Mouse (Mus musculus) hindbrain, embryonic 14.5 days (tissue): Measurements from ENCODE around the gene Nit1. TPM values are rescaled to one million over a fixed set of nuclear protein-coding genes. Genes with fewer than 3 reads are reported as not detected.

Experiments
- polyA plus RNA-seq: library from polyadenylated mRNA; unstranded; fragments of >200 nt; fragmentation: Nextera tagmentation; extraction: Ambion mirVana; gene quantifications from 2 replicates; pipeline ENCODE4 v1.2.1, GENCODE M21; 2014

Nit1 gene
- polyA plus RNA-seq, 1 experiment from 2014 or later = 36.6 TPM

Other genes with a start within 250 kb of the Nit1 start
- 11.7 and 20.3 TPM in 2 replicates for gene Cfap126, start 231.7 kb downstream of the Nit1 start, polyA plus RNA-seq
- gene Sdhc, start 195.0 kb downstream of the Nit1 start, polyA plus RNA-seq = 311 and 314 TPM in 2 replicates
- 3.5 and 4.8 TPM in 2 replicates for gene Mpz, start 194.9 kb downstream of the Nit1 start, polyA plus RNA-seq
- 37.2 and 55.1 TPM in 2 replicates for gene Pcp4l1, start 149.4 kb downstream of the Nit1 start, polyA plus RNA-seq
- gene Nr1i3, start 131.7 kb downstream of the Nit1 start, polyA plus RNA-seq = 0.21 and 0.50 TPM in 2 replicates
- 41.2 and 47.0 TPM in 2 replicates for gene Tomm40l, start 123.1 kb downstream of the Nit1 start, polyA plus RNA-seq
- gene Apoa2, start 120.6 kb downstream of the Nit1 start, polyA plus RNA-seq = 5.6 and 7.0 TPM in 2 replicates
- gene Fcer1g, start 111.3 kb downstream of the Nit1 start, polyA plus RNA-seq = 25.2 and 30.1 TPM in 2 replicates
- gene Adamts4, start 95.2 kb downstream of the Nit1 start, polyA plus RNA-seq = 3.0 and 3.7 TPM in 2 replicates
- 218 and 247 TPM in 2 replicates for gene Ndufs2, start 94.3 kb downstream of the Nit1 start, polyA plus RNA-seq
- gene B4galt3, start 75.3 kb downstream of the Nit1 start, polyA plus RNA-seq = 86.5 and 88.6 TPM in 2 replicates
- 43.5 and 44.6 TPM in 2 replicates for gene Ppox, start 64.5 kb downstream of the Nit1 start, polyA plus RNA-seq
- 80.1 and 85.8 TPM in 2 replicates for gene Usp21, start 57.7 kb downstream of the Nit1 start, polyA plus RNA-seq
- gene Ufc1, start 50.6 kb downstream of the Nit1 start, polyA plus RNA-seq = 116 and 131 TPM in 2 replicates
- gene Dedd, start 16.5 kb downstream of the Nit1 start, polyA plus RNA-seq = 45.9 and 49.9 TPM in 2 replicates
- 60.3 and 66.1 TPM in 2 replicates for gene Pfdn2, start within 50 bp of the Nit1 start, polyA plus RNA-seq
- 2.6 and 3.9 TPM in 2 replicates for gene Klhdc9, start 15.2 kb upstream of the Nit1 start, polyA plus RNA-seq
- 2.3 TPM in 2 replicates for gene Nectin4, start 24.5 kb upstream of the Nit1 start, polyA plus RNA-seq
- gene Arhgap30, start 43.3 kb upstream of the Nit1 start, polyA plus RNA-seq = 0.31 and 0.71 TPM in 2 replicates
- gene Usf1, start 65.7 kb upstream of the Nit1 start, polyA plus RNA-seq = 166 and 175 TPM in 2 replicates
- gene Tstd1, start 73.2 kb upstream of the Nit1 start, polyA plus RNA-seq = 2.4 and 3.1 TPM in 2 replicates
- 12.8 and 14.0 TPM in 2 replicates for gene F11r, start 91.9 kb upstream of the Nit1 start, polyA plus RNA-seq
- gene Alyref2, start 157.8 kb upstream of the Nit1 start, polyA plus RNA-seq = 23.0 and 29.8 TPM in 2 replicates
- not detected in 2 replicates for gene Itln1, start 189.6 kb upstream of the Nit1 start, polyA plus RNA-seq
- not detected in 2 replicates for gene Cd244a, start 213.5 kb upstream of the Nit1 start, polyA plus RNA-seq